Mouse (Mus musculus) CD4-positive, CD25-positive, alpha-beta regulatory T cell (primary cell): ENCODE results near the gene Ccdc158. TPM values are rescaled to one million over a fixed set of nuclear protein-coding genes. Genes with fewer than 3 reads are reported as not detected.

Experiments used
- polyA plus RNA-seq: library from polyadenylated mRNA; unstranded; fragments of 100-300 nt; shearing (Covaris generic); gene quantifications from one replicate; pipeline ENCODE4 v1.2.1, GENCODE M21; 2017

Ccdc158 gene
- polyA plus RNA-seq: not detected

GRCm38 (mm10) chr5:92674859-92675573, at the start of gene Ccdc158:
Gene Ccdc158, minus strand, starts transcription at chr5:92675271.

GRCm38 (mm10) chr5:92683351-92683807, 8.3 kb upstream of the Ccdc158 start, which contains the start of gene Shroom3:
Gene Shroom3, plus strand, starts transcription at chr5:92683435.

DNA sequence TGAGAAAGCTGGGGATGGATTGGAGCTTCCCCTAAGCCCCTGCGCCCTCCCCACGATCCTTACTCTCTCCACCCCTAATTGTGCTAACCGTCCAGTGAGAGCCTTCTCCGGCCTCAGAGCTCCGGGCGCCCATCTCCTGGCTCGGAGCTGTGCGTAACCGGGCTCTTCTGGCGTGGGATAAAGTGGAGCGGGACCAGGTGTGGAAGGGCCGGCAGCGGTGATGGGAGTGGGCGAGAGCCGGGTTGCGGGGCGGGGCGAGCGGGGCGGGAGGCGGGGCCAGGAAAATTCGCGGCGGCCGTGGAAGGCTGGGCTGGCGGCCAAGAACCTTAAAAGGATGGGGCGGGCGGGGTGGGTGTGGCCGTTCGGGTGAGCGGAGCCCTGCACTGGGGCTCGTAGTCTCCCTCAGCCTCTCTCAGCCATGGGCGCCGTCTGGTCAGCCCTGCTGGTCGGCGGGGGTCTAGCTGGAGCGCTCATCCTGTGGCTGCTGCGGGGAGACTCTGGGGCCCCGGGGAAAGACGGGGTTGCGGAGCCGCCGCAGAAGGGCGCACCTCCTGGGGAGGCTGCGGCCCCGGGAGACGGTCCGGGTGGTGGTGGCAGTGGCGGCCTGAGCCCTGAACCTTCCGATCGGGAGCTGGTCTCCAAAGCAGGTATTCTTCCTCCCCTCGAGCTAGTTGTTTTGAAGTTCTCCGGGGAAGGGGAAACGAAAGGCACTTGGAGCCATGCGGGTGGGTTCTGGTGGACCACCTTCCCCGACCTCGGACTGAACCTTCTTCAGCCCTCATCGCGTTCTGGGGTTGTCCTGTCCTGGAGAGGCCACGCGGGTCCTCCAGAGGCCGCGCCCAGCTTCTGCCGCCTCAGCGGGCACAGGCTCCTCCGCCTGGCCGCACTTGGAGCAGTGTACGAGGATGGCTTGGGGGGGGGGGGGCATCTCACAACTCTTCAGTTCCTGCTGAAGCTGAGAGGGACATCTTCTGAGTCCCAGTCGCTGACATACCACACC, 72.1 kb downstream of the Ccdc158 start, which contains the start of gene Stbd1:
Gene Stbd1 (plus strand): TSS at position 351 of the 1,000 bp plus-strand sequence.

Other genes starting within 250 kb of the Ccdc158 start
- 39.2 TPM for gene Nup54, start 240.1 kb downstream of the Ccdc158 start, polyA plus RNA-seq
- gene Scarb2, start 168.4 kb downstream of the Ccdc158 start, polyA plus RNA-seq: 28.6 TPM
- not detected for gene Fam47e, start 120.2 kb downstream of the Ccdc158 start, polyA plus RNA-seq
- gene Stbd1, start 72.2 kb downstream of the Ccdc158 start, polyA plus RNA-seq: 0.35 TPM
- gene Shroom3, start 8.2 kb upstream of the Ccdc158 start, polyA plus RNA-seq: 0.17 TPM